Mouse (Mus musculus) skeletal muscle tissue, adult 2 months (tissue): ENCODE results near the gene Wdfy2.
A peak's percentile ranks its signal among the peaks of the same experiment; 100 is the strongest.

Experiments
- DNase-seq: peaks from one replicate; pipeline ENCODE4 v3.0.0-alpha.2; 2012; ENCODE audit warnings: low read depth, low spot score

The Wdfy2 gene

DNA sequence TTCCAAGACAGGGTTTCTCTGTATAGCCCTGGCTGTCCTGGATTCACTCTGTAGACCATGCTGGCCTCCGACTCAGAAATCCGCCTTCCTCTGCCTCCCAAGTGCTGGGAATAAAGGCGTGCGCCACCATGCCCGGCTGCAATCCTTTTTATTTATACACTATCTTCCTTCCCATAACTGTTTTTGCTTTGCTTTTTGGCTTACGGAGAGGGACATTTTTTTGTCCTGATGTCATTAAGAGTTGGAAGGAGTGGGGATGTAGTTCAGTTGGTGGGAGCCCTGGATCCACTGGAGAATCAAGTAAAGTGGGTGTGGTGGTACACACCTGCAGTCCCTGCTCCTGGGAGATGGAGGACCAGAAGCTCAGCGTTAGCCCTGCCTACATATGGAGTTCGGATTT is 6.7 kb downstream of the Wdfy2 start:
- no peak for DNase-seq

- peak; percentile 78 for DNase-seq
These were observed 7.7 kb downstream of the Wdfy2 start for GRCm38 (mm10) chr14:62845011-62845840.

DNA sequence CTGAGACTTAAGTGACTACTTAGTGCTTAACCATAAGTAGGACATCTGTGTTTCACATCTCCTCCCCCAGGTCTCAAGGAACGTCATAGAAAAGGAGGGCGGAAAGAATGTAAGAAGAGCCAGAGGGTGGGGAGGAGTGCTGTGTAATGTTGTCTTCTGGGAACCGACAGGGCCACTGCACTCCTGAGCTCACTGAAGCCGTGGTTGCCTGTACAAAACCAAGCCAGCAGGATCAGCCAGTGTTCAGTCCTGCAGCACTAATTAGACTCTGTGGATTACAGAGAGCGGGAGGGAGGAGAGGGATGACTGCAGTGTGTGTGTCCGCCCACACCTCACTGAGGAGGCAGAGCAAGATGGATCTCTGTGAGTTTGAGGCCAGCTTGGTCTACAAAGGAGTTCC is 13.5 kb downstream of the Wdfy2 start:
- peak; percentile 44 for DNase-seq

- DNase-seq: no peak
These were observed 15.4 kb downstream of the Wdfy2 start for GRCm38 (mm10) chr14:62852840-62853239.

DNA sequence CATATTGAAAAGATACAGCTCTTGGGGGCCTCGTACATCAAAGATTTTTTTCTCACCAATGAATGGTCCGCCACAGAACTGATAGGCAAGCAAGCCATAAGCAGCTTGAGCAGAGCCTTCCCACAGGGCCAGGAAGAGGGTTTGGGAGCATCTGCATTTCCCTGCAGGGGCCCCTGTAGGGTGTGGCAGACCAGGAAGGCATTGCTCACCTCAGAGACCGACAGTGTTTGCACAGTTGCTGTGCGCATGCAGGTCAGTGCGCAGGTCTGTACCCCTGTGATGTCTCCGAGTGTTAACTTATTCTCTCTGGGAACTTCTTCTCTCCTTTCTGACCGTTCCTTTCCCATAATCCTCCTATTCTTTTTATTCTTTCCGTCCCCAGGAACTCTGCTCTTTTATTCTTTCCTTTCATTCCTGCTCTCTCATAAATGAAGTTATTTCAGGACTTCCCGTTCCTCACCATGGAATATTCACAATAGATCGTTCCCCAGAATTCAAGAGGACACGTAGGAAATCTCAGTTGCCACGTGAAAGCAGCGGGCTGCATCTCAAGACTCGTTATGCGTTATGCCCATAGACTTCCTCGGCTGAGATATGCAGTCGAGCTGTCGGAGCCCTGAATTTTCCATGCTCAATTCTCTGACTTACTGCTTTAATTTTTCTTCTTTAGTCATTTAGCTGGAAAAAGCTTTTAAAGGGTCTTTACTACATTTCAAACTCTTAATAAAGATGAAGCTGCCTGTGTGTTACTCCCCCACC is 17.8 kb downstream of the Wdfy2 start:
- DNase-seq: no peak

GRCm38 (mm10) chr14:62855863-62856262 is 18.4 kb downstream of the Wdfy2 start:
- no peak for DNase-seq

DNA sequence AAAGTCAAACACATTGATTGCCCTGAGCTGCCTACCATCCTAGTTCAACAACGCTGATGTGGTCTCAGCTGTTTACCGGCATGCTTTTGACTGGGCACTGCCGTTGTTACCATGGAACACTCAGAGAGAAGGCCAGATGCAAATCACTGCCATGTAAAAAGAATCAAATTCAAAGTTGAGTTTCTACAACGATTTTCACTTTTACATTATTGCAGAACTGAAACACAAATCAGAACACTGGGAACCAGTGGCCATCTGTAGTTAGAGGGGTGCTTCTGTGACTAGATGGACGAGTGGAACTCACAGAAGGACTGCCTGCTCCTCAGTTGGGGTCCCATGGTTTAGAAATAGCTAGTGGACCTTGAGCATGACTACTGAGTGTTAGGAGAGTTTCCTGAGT is 19.0 kb downstream of the Wdfy2 start:
- no peak for DNase-seq

DNA sequence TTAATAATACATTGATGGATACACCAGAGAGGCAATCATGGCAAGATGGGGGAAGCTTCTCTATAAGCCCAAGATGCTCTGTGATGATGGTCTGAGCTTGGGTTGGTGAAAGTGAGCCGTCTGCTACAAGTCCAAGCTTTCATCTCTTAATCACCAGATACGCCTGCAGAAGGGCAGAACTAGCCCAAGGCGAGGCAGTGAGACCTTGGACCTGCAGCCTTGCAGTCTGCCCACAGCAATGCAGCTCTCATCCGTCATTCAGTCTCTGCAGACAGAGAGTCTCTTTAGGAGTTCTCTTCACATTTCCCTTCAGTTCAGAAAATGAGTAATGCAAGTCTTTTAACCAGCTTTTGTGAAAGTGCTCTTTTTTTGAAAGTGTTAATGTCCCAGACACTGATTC is 20.4 kb downstream of the Wdfy2 start:
- no peak for DNase-seq

GRCm38 (mm10) chr14:62858311-62858710 is 20.8 kb downstream of the Wdfy2 start:
- peak; percentile 53 for DNase-seq

DNA sequence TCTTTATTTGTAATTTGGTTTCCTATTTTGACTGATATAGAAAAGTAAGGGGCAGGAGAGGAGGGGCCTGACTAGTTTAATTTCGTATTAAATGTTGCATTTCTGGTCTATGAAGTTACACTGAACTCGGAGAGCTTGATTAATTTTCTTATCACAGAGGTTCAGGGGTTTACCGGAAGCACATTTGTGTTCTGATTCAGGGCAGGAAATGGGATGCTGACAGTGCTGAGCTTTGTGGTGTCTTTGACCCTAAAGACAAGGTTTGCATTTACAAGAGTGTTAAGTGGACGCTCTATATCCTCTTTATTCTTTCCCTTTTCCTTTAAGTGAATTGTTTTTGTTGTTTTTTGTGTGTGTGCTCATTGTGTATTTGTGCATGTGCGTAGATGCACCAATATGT is 25.1 kb downstream of the Wdfy2 start:
- DNase-seq: no peak

GRCm38 (mm10) chr14:62864254-62864653 is 26.8 kb downstream of the Wdfy2 start:
- DNase-seq: no peak

- DNase-seq: no peak
These were observed 27.9 kb downstream of the Wdfy2 start for GRCm38 (mm10) chr14:62865405-62865804.

- no peak for DNase-seq
These were observed 29.6 kb downstream of the Wdfy2 start for GRCm38 (mm10) chr14:62867069-62867468.

DNA sequence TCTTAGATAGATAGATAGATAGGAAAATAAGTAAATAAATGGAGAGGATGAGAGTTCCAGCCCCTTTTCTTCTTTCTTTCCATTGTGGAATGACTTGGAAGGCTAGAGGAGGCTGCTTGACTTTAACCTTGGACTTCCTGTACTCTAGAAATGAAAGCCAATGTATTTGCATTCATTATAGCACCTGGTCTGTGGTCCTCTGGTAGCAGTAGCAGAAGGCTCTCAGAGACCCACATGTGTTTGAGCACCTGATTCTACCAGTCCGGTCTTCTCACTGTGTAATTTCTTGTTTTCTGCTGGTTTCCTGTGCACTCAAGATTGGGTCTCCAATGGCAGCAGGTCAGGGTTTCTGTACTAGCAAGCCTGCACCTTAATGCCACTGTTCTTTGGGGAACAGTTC is 30.1 kb downstream of the Wdfy2 start:
- no peak for DNase-seq

DNA sequence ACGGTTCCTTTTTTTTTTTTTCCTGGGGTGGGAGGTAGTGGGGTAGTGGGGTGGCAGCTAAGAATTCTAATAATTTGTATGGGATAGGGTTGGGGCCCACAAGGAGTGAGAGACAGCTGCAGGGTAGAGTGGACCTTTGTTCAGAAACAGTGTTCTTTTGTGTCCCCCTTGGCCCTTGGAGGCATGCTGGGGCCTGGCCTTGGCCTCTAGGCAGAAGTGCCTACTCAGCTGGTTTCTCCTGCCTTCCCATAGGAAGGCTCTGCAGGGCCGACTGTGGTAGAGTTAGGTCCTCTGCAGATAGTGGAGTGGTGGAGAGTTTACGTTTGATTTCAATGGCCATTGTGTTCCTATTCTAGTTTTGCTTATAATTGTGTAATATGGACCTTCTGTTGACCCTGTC is 30.8 kb downstream of the Wdfy2 start:
- DNase-seq: no peak

- DNase-seq: no peak
These were observed 32.8 kb downstream of the Wdfy2 start for GRCm38 (mm10) chr14:62870238-62870638.

GRCm38 (mm10) chr14:62871431-62871830 is 34.0 kb downstream of the Wdfy2 start:
- no peak for DNase-seq

DNA sequence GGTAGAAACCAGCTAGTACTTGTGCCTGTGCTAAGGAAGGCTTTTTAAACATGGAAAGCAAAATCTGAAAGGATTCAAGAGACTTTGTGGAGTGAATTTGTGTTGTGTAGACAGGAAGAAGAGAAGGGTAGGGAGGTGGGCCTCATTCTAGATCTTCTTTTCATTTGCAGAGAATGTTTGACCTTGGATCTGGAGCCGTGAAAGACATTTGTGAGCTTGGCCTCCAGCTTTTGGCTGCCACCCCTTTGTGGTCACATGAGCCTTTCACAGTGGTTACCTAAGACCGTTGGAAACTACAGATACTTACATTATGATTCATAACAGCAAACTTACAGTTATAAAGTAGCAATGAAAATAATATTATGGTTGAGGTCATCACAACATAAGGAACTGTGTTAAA is 34.5 kb downstream of the Wdfy2 start:
- no peak for DNase-seq

GRCm38 (mm10) chr14:62873820-62874219 is 36.3 kb downstream of the Wdfy2 start:
- DNase-seq: no peak

GRCm38 (mm10) chr14:62874348-62874747 is 36.9 kb downstream of the Wdfy2 start:
- DNase-seq: no peak

DNA sequence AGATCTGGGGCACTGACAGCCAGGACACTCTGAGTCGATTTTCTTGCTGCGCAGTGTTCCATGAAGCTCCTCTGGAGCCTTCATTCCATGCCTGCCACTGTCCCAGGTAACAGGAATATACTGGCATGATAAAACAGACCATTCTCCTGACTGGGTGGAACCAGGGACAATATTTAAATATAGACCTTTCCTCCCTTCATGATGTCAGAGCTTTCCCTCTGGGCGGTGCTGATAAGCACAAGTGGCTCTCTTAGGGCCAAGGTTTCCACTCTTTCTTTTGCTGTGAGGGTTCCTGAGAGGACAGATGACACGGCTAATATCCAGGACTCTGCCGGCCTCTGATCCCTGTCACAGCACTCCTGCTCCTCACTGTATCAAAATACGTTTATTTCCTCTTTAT is 40.6 kb downstream of the Wdfy2 start:
- peak; percentile 40 for DNase-seq

DNA sequence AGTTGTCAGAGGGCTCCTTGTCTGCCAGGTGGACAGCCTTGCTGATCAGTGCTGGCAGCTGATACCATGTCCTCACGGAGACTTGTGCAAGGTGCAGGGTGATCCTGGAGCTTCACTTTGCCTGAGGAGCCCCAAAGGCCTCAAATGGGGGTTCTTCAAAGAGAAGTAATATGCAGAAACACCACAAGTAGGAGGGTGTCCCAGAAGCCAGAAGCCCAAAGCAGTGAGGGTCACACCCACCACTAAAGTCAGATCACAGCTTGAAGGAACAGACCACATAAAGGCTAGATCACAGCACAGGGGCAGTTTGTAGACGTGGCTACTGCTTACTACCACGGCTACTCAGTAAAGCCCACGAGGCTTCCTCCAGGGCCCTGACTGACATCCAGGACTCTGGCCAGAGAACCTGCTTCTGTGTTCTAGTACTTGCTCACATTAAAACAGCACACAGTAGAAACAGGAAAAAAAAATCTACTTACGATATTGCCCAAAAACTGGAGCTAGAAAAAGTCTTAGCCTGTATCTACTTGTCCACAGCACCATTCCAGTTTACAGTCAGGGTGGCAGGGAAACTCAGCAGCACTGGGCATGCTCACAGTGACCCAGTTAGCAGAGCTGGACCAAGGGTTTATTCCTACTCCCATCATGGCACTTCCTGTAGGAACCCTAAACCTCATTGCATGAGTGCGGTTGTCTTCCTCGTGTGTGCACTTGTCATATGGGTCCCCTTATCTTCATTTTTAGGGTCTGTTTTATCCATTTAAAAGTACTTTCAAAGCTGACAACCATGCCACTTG is 41.4 kb downstream of the Wdfy2 start:
- no peak for DNase-seq
